Mouse (Mus musculus) intestine, postnatal 0 days (tissue): ENCODE measurements around the gene Iqcf6. TPM values are rescaled to one million over a fixed set of nuclear protein-coding genes. Genes with fewer than 3 reads are reported as not detected.

Source experiments
- ATAC-seq: fragments of 200-750 bp; cut with Nextera tagmentation; 2 replicates; pipeline ENCODE4 v1.8.0; 2017; ENCODE audit warnings: mild to moderate bottlenecking, moderate TSS enrichment, moderate library complexity
- H3K27ac ChIP-seq: fragments of 300-500 bp; sonication (generic); 2 replicates; pipeline ENCODE4 v1.5.1; 2014; ENCODE audit warnings: mild to moderate bottlenecking, low read depth, low read length, moderate library complexity
- H3K27me3 ChIP-seq: fragments of 300-500 bp; sonication (generic); replicated peaks from 2 replicates; pipeline ENCODE4 v1.6.1; 2014; ENCODE audit warnings: low read length, mixed read lengths; ENCODE audit not compliant: control insufficient read depth, insufficient read depth
- H3K36me3 ChIP-seq: fragments of 300-500 bp; sonication (generic); 2 replicates; pipeline ENCODE4 v1.6.1; 2014; ENCODE audit warnings: mild to moderate bottlenecking, moderate library complexity; ENCODE audit not compliant: control insufficient read depth, insufficient read depth
- H3K4me1 ChIP-seq: fragments of 300-500 bp; sonication (generic); replicated peaks from 2 replicates; pipeline ENCODE4 v1.6.1; 2014; ENCODE audit warnings: antibody characterized with exemption, low read length, mixed read lengths; ENCODE audit not compliant: control insufficient read depth, insufficient read depth
- H3K4me2 ChIP-seq: fragments of 300-500 bp; sonication (generic); replicated peaks from 2 replicates; pipeline ENCODE4 v1.6.1; 2014; ENCODE audit warnings: low read depth, mild to moderate bottlenecking, moderate library complexity
- H3K4me3 ChIP-seq: fragments of 300-500 bp; sonication (generic); 2 replicates; pipeline ENCODE4 v1.5.1; 2014; ENCODE audit warnings: low read depth, low read length
- H3K9ac ChIP-seq: fragments of 300-500 bp; sonication (generic); 2 replicates; pipeline ENCODE4 v1.6.1; 2014; ENCODE audit warnings: mild to moderate bottlenecking, low read depth, low read length
- H3K9me3 ChIP-seq: fragments of 300-500 bp; sonication (generic); 2 replicates; pipeline ENCODE4 v1.6.1; 2016; ENCODE audit warnings: mixed run types; ENCODE audit not compliant: control insufficient read depth
- CTCF ChIP-seq: sonication (generic); IDR thresholded peaks from 2 replicates; pipeline ENCODE4 v1.5.1; 2016; ENCODE audit warnings: low read depth, mild to moderate bottlenecking, control low read depth, antibody characterized with exemption, moderate library complexity
- WGBS: fragments of 180-500 bp; shearing (Covaris S2); extraction: QIAGEN DNeasy Blood & Tissue Kit; methylation state at CpG from one replicate; pipeline ENCODE4 v1.1.7; 2014; 5-methylcytosine and 5-hydroxymethylcytosine counted together
- polyA plus RNA-seq: library from polyadenylated mRNA; unstranded; fragments of >200 nt; fragmentation: Nextera tagmentation; extraction: Ambion mirVana; gene quantifications from 2 replicates; pipeline ENCODE4 v1.2.1, GENCODE M21; 2015

Gene Iqcf6
- polyA plus RNA-seq, 1 experiment from 2014 or later = not detected

- H3K27ac ChIP-seq = no peak overlapping the region
- H3K4me2 ChIP-seq = no peak overlapping the region
- no peak for ATAC-seq
- no peak for TF ChIP-seq CTCF
- no peaks in the 10 kb centered on the region for H3K27me3 ChIP-seq
- 61% methylated on average over 5 of the region's 5 CpGs for WGBS
- no peaks in the 10 kb centered on the region for H3K9me3 ChIP-seq
- H3K4me3 ChIP-seq = no peak overlapping the region
- H3K9ac ChIP-seq = no peak overlapping the region
- no peaks in the 10 kb centered on the region for H3K36me3 ChIP-seq
- no peaks in the 10 kb centered on the region for H3K4me1 ChIP-seq
Observed at GRCm38 (mm10) chr9:106632185-106632584, 5.8 kb downstream of the Iqcf6 start.

- Histone ChIP-seq H3K9me3 (no peaks in the 10 kb centered on the region), H3K36me3 (no peaks in the 10 kb centered on the region), H3K4me1 (no peaks in the 10 kb centered on the region), H3K27ac (no peak overlapping the region), H3K4me2 (no peak overlapping the region), H3K9ac (no peak overlapping the region), H3K27me3 (no peaks in the 10 kb centered on the region), H3K4me3 (no peak overlapping the region)
- ATAC-seq = no peak
- no peak for TF ChIP-seq CTCF
- 89% methylated on average over 8 of the region's 8 CpGs for WGBS
Observed at GRCm38 (mm10) chr9:106638154-106638553, 11.8 kb downstream of the Iqcf6 start.

GRCm38 (mm10) chr9:106641346-106641745, 15.0 kb downstream of the Iqcf6 start:
- Histone ChIP-seq H3K4me2 (no peak overlapping the region), H3K27me3 (no peaks in the 10 kb centered on the region), H3K4me3 (no peak overlapping the region), H3K9ac (no peak overlapping the region), H3K36me3 (no peaks in the 10 kb centered on the region), H3K27ac (no peak overlapping the region), H3K4me1 (no peaks in the 10 kb centered on the region), H3K9me3 (no peaks in the 10 kb centered on the region)
- ATAC-seq = no peak
- TF ChIP-seq CTCF = no peak
- 49% methylated on average over 5 of the region's 5 CpGs for WGBS

GRCm38 (mm10) chr9:106643128-106643527, 16.7 kb downstream of the Iqcf6 start:
- Histone ChIP-seq H3K4me3 (no peak overlapping the region), H3K9ac (no peak overlapping the region), H3K36me3 (no peaks in the 10 kb centered on the region), H3K9me3 (no peaks in the 10 kb centered on the region), H3K4me2 (no peak overlapping the region), H3K27me3 (no peaks in the 10 kb centered on the region), H3K4me1 (no peaks in the 10 kb centered on the region), H3K27ac (no peak overlapping the region)
- peak; percentile 72 for ATAC-seq
- TF ChIP-seq CTCF = peak; percentile 97
- 30% methylated on average over 7 of the region's 7 CpGs for WGBS

- Histone ChIP-seq H3K9ac (no peak overlapping the region), H3K4me3 (no peak overlapping the region), H3K9me3 (no peaks in the 10 kb centered on the region), H3K36me3 (no peaks in the 10 kb centered on the region), H3K4me1 (no peaks in the 10 kb centered on the region), H3K27ac (no peak overlapping the region), H3K4me2 (no peak overlapping the region), H3K27me3 (no peaks in the 10 kb centered on the region)
- peak; percentile 35; the same call in 1 of the 2 replicates for TF ChIP-seq CTCF
- no peak for ATAC-seq
- 72% methylated on average over 6 of the region's 6 CpGs for WGBS
Observed at GRCm38 (mm10) chr9:106643787-106644186, 17.4 kb downstream of the Iqcf6 start.

- Histone ChIP-seq H3K4me2 (no peak overlapping the region), H3K27me3 (no peaks in the 10 kb centered on the region), H3K4me1 (no peaks in the 10 kb centered on the region), H3K27ac (no peak overlapping the region), H3K4me3 (no peak overlapping the region), H3K36me3 (no peaks in the 10 kb centered on the region), H3K9me3 (no peaks in the 10 kb centered on the region), H3K9ac (no peak overlapping the region)
- WGBS = 66% methylated on average over 9 of the region's 9 CpGs
- ATAC-seq = no peak
- no peak for TF ChIP-seq CTCF
Observed at GRCm38 (mm10) chr9:106645684-106646271, 19.4 kb downstream of the Iqcf6 start.

GRCm38 (mm10) chr9:106647226-106647625, 20.8 kb downstream of the Iqcf6 start:
- Histone ChIP-seq H3K4me1 (no peaks in the 10 kb centered on the region), H3K27me3 (no peaks in the 10 kb centered on the region), H3K9ac (no peak overlapping the region), H3K36me3 (no peaks in the 10 kb centered on the region), H3K4me2 (no peak overlapping the region), H3K4me3 (no peak overlapping the region), H3K9me3 (no peaks in the 10 kb centered on the region), H3K27ac (no peak overlapping the region)
- no peak for TF ChIP-seq CTCF
- no peak for ATAC-seq
- 61% methylated on average over 27 of the region's 27 CpGs for WGBS
